Mouse (Mus musculus): ENCODE results near the gene Oard1. TPM values are rescaled to one million over a fixed set of nuclear protein-coding genes. Genes with fewer than 3 reads are reported as not detected.

Oard1 gene
- total and polyA plus RNA-seq, 3 experiments = 30.6 to 59.4 (median 32.6) TPM

GRCm38 (mm10) chr17:48371621-48372020 lies 38.2 kb upstream of the Oard1 start:
- TF ChIP-seq MAZ (IDR thresholded peaks at IDR 0.05; ENCODE audit: low read depth, low read length) (no peak), ZKSCAN1 (IDR thresholded peaks at IDR 0.05; ENCODE audit: borderline replicate concordance, low read depth, low read length) (no peak), ETS1 (conservative IDR thresholded peaks at IDR 0.05; ENCODE audit: low read depth, low read length) (no peak), TCF12 (IDR thresholded peaks at IDR 0.05; ENCODE audit: low read depth, low read length) (no peak), ZMIZ1 (IDR thresholded peaks at IDR 0.05; ENCODE audit: low read depth, low read length) (no peak), NELFE (IDR thresholded peaks at IDR 0.05; ENCODE audit: low read depth, low read length) (no peak), CHD2 (IDR thresholded peaks at IDR 0.05; ENCODE audit: low read length) (no peak), JUN (IDR thresholded peaks at IDR 0.05; ENCODE audit: insufficient read depth, low read depth, low read length) (no peak), MAFK (IDR thresholded peaks at IDR 0.05; ENCODE audit: insufficient replicate concordance, low read length) (no peak), NRF1 (IDR thresholded peaks at IDR 0.05; ENCODE audit: low read depth, low read length) (no peak), POLR2A (IDR thresholded peaks at IDR 0.05; ENCODE audit: low read depth, low read length) (no peak)
- no peaks in the 10 kb centered on the region for H3K36me3 ChIP-seq (replicated peaks in 1 of 2; ENCODE audit: control insufficient read depth in 1 of 2, insufficient read depth in 1 of 2, low read length in 1 of 2)
- H3K9me3 ChIP-seq (replicated peaks; ENCODE audit: low read length) = peaks cover 6% of the 10 kb centered on the region
- H3K79me2 ChIP-seq (replicated peaks; ENCODE audit: control insufficient read depth, extremely low read depth, insufficient read depth, poor library complexity, severe bottlenecking) = no peaks in the 10 kb centered on the region
- dilution Hi-C loops (cut with MboI; ENCODE audit: extremely low pct_ligation_motif_present, extremely low pct_unique_long_range_greater_than_20kb, low sequenced_read_pairs) (no loop called here), in situ Hi-C loops (cut with MboI; ENCODE audit: low pct_ligation_motif_present, low pct_unique_long_range_greater_than_20kb, low sequenced_read_pairs) (no loop called here)
- H3K4me2 ChIP-seq (ENCODE audit: insufficient read depth, low read depth, poor library complexity, severe bottlenecking) = no peak overlapping the region
- no peaks in the 10 kb centered on the region for H3K4me1 ChIP-seq (ENCODE audit: control insufficient read depth in 1 of 2, insufficient read depth in 2 of 2)
- peaks cover 11% of the 10 kb centered on the region for H3K27me3 ChIP-seq (replicated peaks)
- no peak overlapping the region for H3K27ac ChIP-seq (ENCODE audit: insufficient read depth, low read depth)
- no peak overlapping the region for H3K9ac ChIP-seq (ENCODE audit: insufficient read depth, low read depth)
- no peak overlapping the region for H3K4me3 ChIP-seq (replicated peaks in 1 of 3; ENCODE audit: low read depth in 2 of 3, low read length in 2 of 3, poor library complexity in 1 of 3)
- DNase-seq (ENCODE audit: extremely low read depth) = no peak

- Histone ChIP-seq H3K36me3 (replicated peaks in 1 of 2; ENCODE audit: control insufficient read depth in 1 of 2, insufficient read depth in 1 of 2, low read length in 1 of 2) (no peaks in the 10 kb centered on the region), H3K79me2 (replicated peaks; ENCODE audit: control insufficient read depth, extremely low read depth, insufficient read depth, poor library complexity, severe bottlenecking) (no peaks in the 10 kb centered on the region), H3K27me3 (replicated peaks) (peaks cover 11% of the 10 kb centered on the region), H3K4me3 (replicated peaks in 1 of 3; ENCODE audit: low read depth in 2 of 3, low read length in 2 of 3, poor library complexity in 1 of 3) (no peak overlapping the region), H3K4me1 (ENCODE audit: control insufficient read depth in 1 of 2, insufficient read depth in 2 of 2) (no peaks in the 10 kb centered on the region), H3K4me2 (ENCODE audit: insufficient read depth, low read depth, poor library complexity, severe bottlenecking) (no peak overlapping the region), H3K9ac (ENCODE audit: insufficient read depth, low read depth) (no peak overlapping the region), H3K27ac (ENCODE audit: insufficient read depth, low read depth) (no peak overlapping the region), H3K9me3 (replicated peaks; ENCODE audit: low read length) (peaks cover 6% of the 10 kb centered on the region)
- no peak for DNase-seq (ENCODE audit: extremely low read depth)
- dilution Hi-C loops (cut with MboI; ENCODE audit: extremely low pct_ligation_motif_present, extremely low pct_unique_long_range_greater_than_20kb, low sequenced_read_pairs) = no loop called here
- no peak for TF ChIP-seq MAZ (IDR thresholded peaks at IDR 0.05; ENCODE audit: low read depth, low read length)
- TF ChIP-seq IRF4 (IDR thresholded peaks at IDR 0.05; ENCODE audit: low read depth, low read length) = no peak
- no peak for TF ChIP-seq E2F4 (IDR thresholded peaks at IDR 0.05; ENCODE audit: insufficient replicate concordance, low read depth, low read length)
- TF ChIP-seq HCFC1 (IDR thresholded peaks at IDR 0.05; ENCODE audit: low read depth, low read length) = no peak
- TF ChIP-seq ETS1 (conservative IDR thresholded peaks at IDR 0.05; ENCODE audit: low read depth, low read length) = no peak
- no peak for TF ChIP-seq TBP (conservative IDR thresholded peaks at IDR 0.05; ENCODE audit: low read depth, low read length)
- no peak for TF ChIP-seq TCF12 (IDR thresholded peaks at IDR 0.05; ENCODE audit: low read depth, low read length)
- TF ChIP-seq JUND (conservative IDR thresholded peaks at IDR 0.05; ENCODE audit: low read depth, low read length) = no peak
- no peak for TF ChIP-seq USF1 (IDR thresholded peaks at IDR 0.05; ENCODE audit: low read depth, low read length)
- TF ChIP-seq EP300 (IDR thresholded peaks at IDR 0.05; ENCODE audit: low read length) = no peak
- in situ Hi-C loops (cut with MboI; ENCODE audit: low pct_ligation_motif_present, low pct_unique_long_range_greater_than_20kb, low sequenced_read_pairs) = no loop called here
These were observed 36.8 kb upstream of the Oard1 start for GRCm38 (mm10) chr17:48372987-48373386.

Measured in CH12.LX (cell line).